Mouse (Mus musculus) myocyte (in vitro differentiated cells): ENCODE data around the gene Efnb2.
A peak's percentile ranks its signal among the peaks of the same experiment; 100 is the strongest.

ENCODE experiments used
- CEBPB ChIP-seq: IDR thresholded peaks from 2 replicates; pipeline ENCODE4 v1.6.1; 2011; ENCODE audit warnings: mild to moderate bottlenecking, moderate library complexity; ENCODE audit not compliant: poor library complexity, insufficient read depth, severe bottlenecking
- MAX ChIP-seq: IDR thresholded peaks from one replicate; pipeline ENCODE4 v1.6.1; 2011; ENCODE audit warnings: low read depth, mild to moderate bottlenecking, control low read depth
- MYOD1 ChIP-seq, 3 experiments: IDR thresholded peaks; one replicate each; pipeline ENCODE4 v1.6.1; 2011; ENCODE audit warnings: control low read depth in 2 of 3, low read depth in 2 of 3, mild to moderate bottlenecking in 2 of 3, moderate library complexity in 1 of 3; ENCODE audit not compliant: insufficient read length in 2 of 3, control insufficient read depth in 1 of 3
- MYOG ChIP-seq, 3 experiments: IDR thresholded peaks; one replicate each; pipeline ENCODE4 v1.6.1; 2011; ENCODE audit warnings: control low read depth in 2 of 3, low read depth in 2 of 3, mild to moderate bottlenecking in 2 of 3; ENCODE audit not compliant: insufficient read length in 2 of 3, control insufficient read depth in 1 of 3, insufficient read depth in 1 of 3
- POLR2A ChIP-seq: IDR thresholded peaks from one replicate; pipeline ENCODE4 v1.6.1; 2011; ENCODE audit warnings: low read depth, mild to moderate bottlenecking, control low read depth, moderate library complexity; ENCODE audit not compliant: insufficient read length
- TCF12 ChIP-seq: IDR thresholded peaks from one replicate; pipeline ENCODE4 v1.6.1; 2011; ENCODE audit warnings: mild to moderate bottlenecking, control low read depth; ENCODE audit not compliant: poor library complexity, insufficient read depth, severe bottlenecking
- USF1 ChIP-seq: IDR thresholded peaks from one replicate; pipeline ENCODE4 v1.6.1; 2011; ENCODE audit warnings: low read depth, mild to moderate bottlenecking, control low read depth, moderate library complexity

DNA sequence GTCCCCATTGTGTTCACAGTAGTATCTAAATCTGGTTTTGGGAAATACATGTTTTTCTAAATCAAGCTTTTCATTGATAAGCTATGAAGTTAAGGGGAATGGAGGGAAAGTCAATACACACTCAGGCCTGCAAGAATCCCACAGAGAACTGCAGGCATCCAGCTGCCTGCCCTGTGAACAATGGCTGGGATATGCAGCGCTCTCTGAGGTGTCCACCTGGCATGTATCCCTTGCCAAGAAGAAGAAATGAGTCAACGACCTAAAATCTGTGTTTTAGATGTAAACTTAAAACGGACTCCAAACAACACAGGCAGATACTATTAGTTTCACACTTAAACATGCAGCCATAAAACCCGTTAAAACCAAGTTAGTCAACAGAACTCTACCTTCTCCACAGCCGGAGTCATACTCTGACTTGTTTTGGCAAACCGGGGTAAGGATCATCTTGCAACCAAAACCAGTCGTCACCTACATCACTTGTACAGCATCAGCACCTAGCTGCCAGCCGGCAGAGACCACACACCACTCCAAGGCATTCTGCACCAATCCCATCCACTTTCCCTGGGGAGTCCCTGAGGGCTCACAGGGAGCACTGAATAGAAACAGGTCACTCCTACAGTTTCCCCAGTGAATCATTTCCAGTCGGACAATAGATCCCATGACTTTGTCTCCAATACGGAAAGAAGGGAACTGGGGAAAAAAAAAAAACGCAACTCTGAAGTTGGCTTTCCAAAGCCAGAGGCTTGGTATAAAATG is 16.7 kb downstream of the Efnb2 start:
- TF ChIP-seq MAX = no peak
- no peak for TF ChIP-seq TCF12
- no peak for TF ChIP-seq USF1
- TF ChIP-seq POLR2A = no peak
- TF ChIP-seq MYOG (IDR thresholded peaks at IDR 0.05; ENCODE audit: control insufficient read depth in 1 of 3, insufficient read depth in 1 of 3, insufficient read length in 2 of 3, low read depth in 2 of 3) = peak in 1 of 3 experiments; percentile 25
- TF ChIP-seq MYOD1 (IDR thresholded peaks at IDR 0.05; ENCODE audit: control insufficient read depth in 1 of 3, insufficient read length in 2 of 3, low read depth in 2 of 3) = no peak
- no peak for TF ChIP-seq CEBPB
